Mouse (Mus musculus) heart, embryonic 12.5 days (tissue): ENCODE measurements at regions not wholly inside any gene's neighbourhood (a gene's known extent, or its start where the extent isn't known, plus 50 kb on each side); places are given as distances from the start of the nearest gene placed in this dataset.
"Not testable (repeated sequence)": the region's sequence is repeated elsewhere in the genome, so short reads cannot be mapped to it uniquely, and the experiment has no call there.

ENCODE experiments used
- ATAC-seq: fragments of 200-750 bp; cut with Nextera tagmentation; 2 replicates; pipeline ENCODE4 v1.8.0; 2017; ENCODE audit warnings: moderate TSS enrichment, moderate library complexity; ENCODE audit not compliant: insufficient number of reproducible peaks, low FRiP score
- H3K27ac ChIP-seq: fragments of 300-500 bp; sonication (generic); 2 replicates; pipeline ENCODE4 v1.5.1; 2016; ENCODE audit warnings: mild to moderate bottlenecking, moderate library complexity; ENCODE audit not compliant: poor library complexity, severe bottlenecking
- H3K27me3 ChIP-seq: fragments of 300-500 bp; sonication (generic); replicated peaks from 2 replicates; pipeline ENCODE4 v1.6.1; 2016; ENCODE audit warnings: mild to moderate bottlenecking, moderate library complexity
- H3K36me3 ChIP-seq: fragments of 300-500 bp; sonication (generic); 2 replicates; pipeline ENCODE4 v1.6.1; 2016; ENCODE audit warnings: mild to moderate bottlenecking, moderate library complexity
- H3K4me1 ChIP-seq: fragments of 300-500 bp; sonication (generic); replicated peaks from 2 replicates; pipeline ENCODE4 v1.6.1; 2016; ENCODE audit warnings: mild to moderate bottlenecking
- H3K4me2 ChIP-seq: fragments of 300-500 bp; sonication (generic); 2 replicates; pipeline ENCODE4 v1.6.1; 2016; ENCODE audit warnings: mild to moderate bottlenecking, moderate library complexity
- H3K4me3 ChIP-seq: fragments of 300-500 bp; sonication (generic); 2 replicates; pipeline ENCODE4 v1.5.1; 2016; ENCODE audit warnings: mild to moderate bottlenecking
- H3K9ac ChIP-seq: fragments of 300-500 bp; sonication (generic); 2 replicates; pipeline ENCODE4 v1.6.1; 2016; ENCODE audit warnings: mild to moderate bottlenecking, moderate library complexity
- H3K9me3 ChIP-seq: fragments of 300-500 bp; sonication (generic); replicated peaks from 2 replicates; pipeline ENCODE4 v1.6.1; 2016; ENCODE audit warnings: mild to moderate bottlenecking, moderate library complexity
- WGBS: fragments of 180-500 bp; shearing (Covaris S2); methylation state at CpG from one replicate; pipeline ENCODE4 v1.1.7; 2016; 5-methylcytosine and 5-hydroxymethylcytosine counted together

GRCm38 (mm10) chr3:58233296-58233695, 181.2 kb upstream of the Tsc22d2 start:
- no peak overlapping the region for H3K4me3 ChIP-seq
- no peak overlapping the region for H3K4me2 ChIP-seq
- no peak overlapping the region for H3K9ac ChIP-seq
- peaks cover 4% of the 10 kb centered on the region; the same call in 1 of the 2 replicates for H3K4me1 ChIP-seq
- H3K36me3 ChIP-seq = no peaks in the 10 kb centered on the region
- ATAC-seq = no peak
- no peaks in the 10 kb centered on the region for H3K27me3 ChIP-seq
- WGBS = 78% methylated on average over 2 of the region's 2 CpGs
- H3K27ac ChIP-seq = no peak overlapping the region
- no peaks in the 10 kb centered on the region for H3K9me3 ChIP-seq

DNA sequence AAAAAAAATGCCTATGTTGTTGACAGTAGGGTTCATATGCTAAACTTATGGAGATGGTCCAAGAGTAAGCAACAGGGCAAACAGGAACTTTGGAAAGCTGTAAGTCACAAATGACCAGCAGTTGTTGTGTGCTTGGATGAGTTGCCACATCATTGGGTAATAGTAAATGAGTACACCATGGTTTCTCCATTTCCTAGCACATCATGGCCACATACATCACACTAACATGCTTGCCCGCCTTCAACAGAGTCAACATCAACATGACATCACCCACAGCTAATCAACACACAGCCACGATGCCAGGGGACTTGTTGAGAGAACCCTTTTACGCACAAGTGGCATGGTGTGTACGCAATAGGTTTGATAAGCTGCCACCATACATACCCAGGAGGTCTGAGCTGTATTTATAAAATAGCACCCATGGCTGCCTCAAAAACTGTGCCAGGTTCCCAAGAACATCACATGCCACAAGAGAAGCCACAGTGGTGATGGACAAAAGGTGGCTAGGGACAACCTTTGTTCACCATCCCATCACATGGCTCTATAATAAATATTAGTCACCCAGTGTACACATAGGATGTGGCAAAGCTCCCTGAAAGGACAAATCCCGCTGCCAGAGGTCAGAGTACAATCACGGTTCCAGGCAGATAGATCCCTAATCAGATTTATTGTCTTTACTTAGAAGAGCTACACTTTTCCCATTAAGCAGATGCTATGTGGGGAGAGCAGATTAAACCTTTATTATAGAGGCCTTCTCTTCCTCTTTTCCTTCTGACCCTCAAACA, 179.5 kb upstream of the Tsc22d2 start:
- H3K9ac ChIP-seq = no peak overlapping the region
- no peak overlapping the region for H3K4me2 ChIP-seq
- no peaks in the 10 kb centered on the region for H3K4me1 ChIP-seq
- 79% methylated on average over 6 of the region's 6 CpGs for WGBS
- no peak overlapping the region for H3K27ac ChIP-seq
- H3K9me3 ChIP-seq = no peaks in the 10 kb centered on the region
- no peaks in the 10 kb centered on the region for H3K27me3 ChIP-seq
- no peak overlapping the region for H3K4me3 ChIP-seq
- H3K36me3 ChIP-seq = no peaks in the 10 kb centered on the region
- ATAC-seq = no peak

GRCm38 (mm10) chr3:58238111-58238510, 176.4 kb upstream of the Tsc22d2 start:
- no peak overlapping the region for H3K4me2 ChIP-seq
- no peaks in the 10 kb centered on the region for H3K36me3 ChIP-seq
- no peak overlapping the region for H3K27ac ChIP-seq
- H3K4me3 ChIP-seq = no peak overlapping the region
- no peaks in the 10 kb centered on the region for H3K27me3 ChIP-seq
- no peaks in the 10 kb centered on the region for H3K4me1 ChIP-seq
- ATAC-seq = no peak
- no peaks in the 10 kb centered on the region for H3K9me3 ChIP-seq
- no peak overlapping the region for H3K9ac ChIP-seq

GRCm38 (mm10) chr3:58240775-58241174, 173.7 kb upstream of the Tsc22d2 start:
- Histone ChIP-seq H3K9ac (no peak overlapping the region), H3K27me3 (no peaks in the 10 kb centered on the region)
- 45% methylated on average over 4 of the region's 4 CpGs for WGBS

GRCm38 (mm10) chr3:58245361-58245760, 169.2 kb upstream of the Tsc22d2 start:
- no peak overlapping the region for H3K4me3 ChIP-seq
- no peaks in the 10 kb centered on the region for H3K27me3 ChIP-seq
- WGBS = 59% methylated on average over 5 of the region's 5 CpGs
- H3K27ac ChIP-seq = no peak overlapping the region
- H3K9me3 ChIP-seq = no peaks in the 10 kb centered on the region
- H3K36me3 ChIP-seq = no peaks in the 10 kb centered on the region
- no peak for ATAC-seq
- H3K9ac ChIP-seq = no peak overlapping the region
- H3K4me1 ChIP-seq = no peaks in the 10 kb centered on the region
- no peak overlapping the region for H3K4me2 ChIP-seq

More at GRCm38 (mm10) chr3:58240775-58241174, 173.7 kb upstream of the Tsc22d2 start:
- Histone ChIP-seq H3K4me2 (no peak overlapping the region), H3K4me3 (no peak overlapping the region), H3K27ac (no peak overlapping the region), H3K4me1 (no peaks in the 10 kb centered on the region), H3K36me3 (no peaks in the 10 kb centered on the region), H3K9me3 (no peaks in the 10 kb centered on the region)
- no peak for ATAC-seq

DNA sequence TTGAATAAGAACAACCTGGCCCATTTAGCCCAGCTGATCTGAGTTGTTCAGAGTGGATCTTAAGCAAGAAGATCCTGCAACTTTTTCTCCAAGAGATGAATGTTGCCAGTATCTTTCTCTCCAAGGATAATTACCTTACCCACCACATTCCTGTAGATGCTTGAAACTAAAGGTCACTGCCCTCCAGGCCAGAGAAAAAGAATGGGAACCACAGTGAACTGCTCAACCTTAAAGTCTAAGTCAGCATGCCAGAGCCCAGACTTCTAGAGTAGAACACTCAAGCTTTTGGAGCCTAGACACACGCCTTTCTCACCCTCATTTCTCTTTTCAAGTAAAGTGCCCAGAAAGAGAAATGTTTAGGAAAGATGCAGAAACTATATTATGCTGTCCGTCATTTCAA, 166.5 kb upstream of the Tsc22d2 start:
- H3K4me3 ChIP-seq = no peak overlapping the region
- H3K27ac ChIP-seq = no peak overlapping the region
- WGBS = 86% methylated on average over 2 of the region's 2 CpGs
- no peaks in the 10 kb centered on the region for H3K9me3 ChIP-seq
- H3K4me1 ChIP-seq = no peaks in the 10 kb centered on the region
- no peaks in the 10 kb centered on the region for H3K36me3 ChIP-seq
- H3K9ac ChIP-seq = no peak overlapping the region
- H3K4me2 ChIP-seq = no peak overlapping the region
- ATAC-seq = no peak
- H3K27me3 ChIP-seq = no peaks in the 10 kb centered on the region

- Histone ChIP-seq H3K9me3 (no peaks in the 10 kb centered on the region; the same call in 1 of the 2 replicates), H3K4me1 (0 out of 2 replicates have a peak, but pooled peaks cover 4% of the 10 kb centered on the region), H3K9ac (no peak overlapping the region), H3K4me2 (no peak overlapping the region), H3K4me3 (no peak overlapping the region), H3K27me3 (no peaks in the 10 kb centered on the region), H3K36me3 (no peaks in the 10 kb centered on the region), H3K27ac (no peak overlapping the region)
- 51% methylated on average over 8 of the region's 8 CpGs for whole genome bisulfite sequencing
- ATAC-seq = 0 out of 2 replicates have a peak, but pooled peaks have one; percentile 55
Observed at GRCm38 (mm10) chr3:58253942-58254341, 160.6 kb upstream of the Tsc22d2 start.

DNA sequence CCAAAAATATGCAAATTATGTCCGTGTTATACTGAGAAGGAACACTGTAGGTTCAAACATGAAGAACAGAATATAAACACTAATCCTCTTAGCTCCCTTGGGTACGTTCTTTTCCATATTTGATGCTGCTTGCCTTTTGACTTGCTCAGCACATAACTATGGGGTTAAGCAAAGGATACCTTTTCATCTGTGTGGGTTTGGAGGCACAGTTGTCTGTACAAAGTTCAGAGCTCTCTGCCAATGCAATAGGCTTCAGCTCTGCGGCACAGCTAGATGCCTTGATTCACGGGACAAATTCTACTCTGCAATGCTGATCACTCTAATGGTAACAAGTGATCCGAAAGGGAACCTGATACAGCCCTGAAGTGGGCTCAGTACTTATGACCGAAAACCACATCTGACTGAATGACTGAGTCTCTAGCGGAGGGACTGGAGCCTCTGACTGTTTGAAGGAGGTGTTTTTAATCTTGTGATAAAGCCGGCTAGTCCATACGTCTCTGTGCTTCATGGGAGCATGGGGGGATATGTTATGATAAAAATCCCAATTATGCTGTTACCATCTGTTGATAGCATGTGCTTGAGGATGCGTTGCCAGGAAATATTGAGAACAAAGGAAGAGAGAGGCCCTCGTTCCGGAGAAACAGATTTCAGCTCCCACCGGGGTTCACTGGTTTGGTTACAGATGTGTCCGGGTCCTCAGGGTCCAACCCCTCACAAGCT, 146.7 kb upstream of the Tsc22d2 start:
- H3K27ac ChIP-seq = no peak overlapping the region
- H3K9ac ChIP-seq = no peak overlapping the region
- H3K9me3 ChIP-seq = no peaks in the 10 kb centered on the region
- H3K36me3 ChIP-seq = no peaks in the 10 kb centered on the region
- no peaks in the 10 kb centered on the region for H3K4me1 ChIP-seq
- 57% methylated on average over 14 of the region's 14 CpGs for WGBS
- no peak overlapping the region for H3K4me2 ChIP-seq
- H3K27me3 ChIP-seq = no peaks in the 10 kb centered on the region
- no peak for ATAC-seq
- H3K4me3 ChIP-seq = no peak overlapping the region

DNA sequence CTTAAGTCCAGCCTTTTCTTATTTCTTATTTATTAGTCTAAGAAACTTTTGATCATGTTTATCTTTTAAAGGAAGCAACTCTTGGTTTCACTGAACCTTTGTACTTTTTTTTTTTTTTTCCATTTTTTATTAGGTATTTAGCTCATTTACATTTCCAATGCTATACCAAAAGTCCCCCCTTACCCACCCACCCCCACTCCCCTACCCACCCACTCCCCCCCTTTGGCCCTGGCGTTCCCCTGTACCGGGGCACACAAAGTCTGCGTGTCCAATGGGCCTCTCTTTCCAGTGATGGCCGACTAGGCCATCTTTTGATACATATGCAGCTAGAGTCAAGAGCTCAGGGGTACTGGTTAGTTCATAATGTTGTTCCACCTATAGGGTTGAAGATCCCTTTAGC, 143.1 kb upstream of the Tsc22d2 start:
- not testable (repeated sequence) for ATAC-seq, H3K9me3 ChIP-seq, H3K4me1 ChIP-seq, H3K36me3 ChIP-seq, H3K4me3 ChIP-seq, H3K27ac ChIP-seq, H3K9ac ChIP-seq, H3K4me2 ChIP-seq, H3K27me3 ChIP-seq
- no CpG with 5 or more reads among the region's 4 CpGs for WGBS

DNA sequence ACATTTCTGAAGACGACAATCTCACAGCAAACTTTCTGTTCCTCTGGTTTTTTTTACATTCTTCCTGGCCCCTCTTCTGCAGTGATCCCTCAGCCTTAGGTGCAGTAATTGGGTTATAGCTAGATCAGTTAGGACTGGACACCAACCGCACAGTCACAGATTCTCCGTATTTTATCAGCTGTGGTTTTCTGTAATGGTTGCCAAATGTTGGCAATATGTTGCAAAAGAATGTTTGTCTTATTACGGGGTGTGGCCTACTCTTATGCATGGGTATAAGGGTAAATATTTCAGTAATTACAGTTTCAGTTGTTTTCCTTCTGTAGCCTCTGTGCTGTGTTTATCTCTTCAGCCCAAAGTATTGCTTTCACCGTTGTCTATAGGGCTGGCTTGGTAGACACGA, 133.2 kb upstream of the Tsc22d2 start:
- Histone ChIP-seq H3K36me3 (no peaks in the 10 kb centered on the region), H3K27ac (no peak overlapping the region), H3K4me1 (no peaks in the 10 kb centered on the region), H3K9ac (no peak overlapping the region), H3K4me3 (no peak overlapping the region), H3K27me3 (no peaks in the 10 kb centered on the region), H3K4me2 (no peak overlapping the region), H3K9me3 (no peaks in the 10 kb centered on the region)
- 68% methylated on average over 6 of the region's 6 CpGs for WGBS
- ATAC-seq = no peak

- not testable (repeated sequence) for H3K9ac ChIP-seq, H3K4me3 ChIP-seq, H3K36me3 ChIP-seq, H3K27ac ChIP-seq, ATAC-seq, H3K4me2 ChIP-seq, H3K27me3 ChIP-seq, H3K4me1 ChIP-seq, H3K9me3 ChIP-seq
- WGBS = 30% methylated on average over 1 of the region's 1 CpGs
Observed at GRCm38 (mm10) chr3:58284371-58284770, 130.1 kb upstream of the Tsc22d2 start.
